Mouse (Mus musculus) stomach, postnatal 0 days (tissue): ENCODE measurements around the gene Dio1.

Experiments
- CTCF ChIP-seq: IDR thresholded peaks from 2 replicates; pipeline ENCODE4 v1.5.1; 2016; ENCODE audit warnings: antibody characterized with exemption, low read depth, mild to moderate bottlenecking, moderate library complexity
- EP300 ChIP-seq: optimal IDR thresholded peaks from 2 replicates; pipeline ENCODE3; 2016; ENCODE audit warnings: antibody characterized with exemption

- TF ChIP-seq CTCF, result no peak
- no peak for TF ChIP-seq EP300
Measured at GRCm38 (mm10) chr4:107254414-107254813, 52.6 kb downstream of the Dio1 start.
